Mouse (Mus musculus) urinary bladder, postnatal 36 days (tissue): Measurements from ENCODE around the gene Clasp2.
"Not testable (repeated sequence)": the region's sequence is repeated elsewhere in the genome, so short reads cannot be mapped to it uniquely, and the experiment has no call there.

Experiments
- DNase-seq, 2 experiments: peaks; one replicate each; pipeline ENCODE4 v3.0.0; 2022; ENCODE audit warnings: low spot score in 2 of 2, mixed read lengths in 1 of 2

The Clasp2 gene

GRCm38 (mm10) chr9:113815836-113816235 lies 74.6 kb downstream of the Clasp2 start:
- DNase-seq, result no peak

- DNase-seq, result no peak
Measured at GRCm38 (mm10) chr9:113822150-113822549, 80.9 kb downstream of the Clasp2 start.

DNA sequence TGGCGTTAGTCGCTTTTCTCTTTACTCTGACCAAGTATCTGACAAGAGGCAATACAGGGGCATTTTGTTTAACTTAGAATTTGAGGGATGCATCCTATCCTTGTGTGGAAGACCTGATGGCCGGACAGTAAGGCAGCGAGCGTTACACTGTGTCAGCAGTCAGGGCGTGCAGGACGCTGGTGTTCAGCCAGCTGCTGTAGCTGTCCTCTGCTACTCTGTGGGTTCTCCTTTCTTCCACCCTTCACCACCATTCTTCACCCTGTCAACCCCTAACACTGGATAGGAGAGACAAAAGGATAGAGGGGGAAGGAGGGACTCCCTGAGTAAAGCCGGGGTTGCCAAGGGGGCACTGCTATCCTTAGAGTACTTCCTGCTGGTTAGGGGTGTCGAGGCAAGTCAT lies 87.4 kb downstream of the Clasp2 start:
- DNase-seq, result no peak

- DNase-seq, result no peak
Measured at GRCm38 (mm10) chr9:113830219-113830618, 88.9 kb downstream of the Clasp2 start.

- DNase-seq, result no peak
Measured at GRCm38 (mm10) chr9:113833481-113833880, 92.2 kb downstream of the Clasp2 start.

GRCm38 (mm10) chr9:113837001-113837400 lies 95.7 kb downstream of the Clasp2 start:
- DNase-seq, result no peak

DNA sequence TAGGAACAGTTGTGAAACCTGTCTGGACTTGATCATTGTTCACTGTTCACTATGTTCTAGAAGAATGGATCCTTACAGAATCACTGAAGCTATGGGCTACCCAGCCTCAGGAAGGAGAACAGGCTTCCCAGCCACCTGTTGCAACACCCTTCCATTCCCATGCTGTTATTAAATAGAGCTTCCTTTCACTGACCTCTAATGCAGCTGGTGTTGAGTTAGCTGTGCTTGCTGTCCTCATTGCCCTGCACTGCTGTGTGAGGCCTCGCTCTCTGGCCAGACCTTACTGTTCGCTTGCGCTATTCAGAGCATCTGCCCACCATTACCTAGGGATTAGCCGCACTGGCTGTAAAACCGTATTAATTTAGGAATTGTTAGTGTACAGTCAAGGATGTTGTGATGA lies 96.2 kb downstream of the Clasp2 start:
- no peak for DNase-seq

GRCm38 (mm10) chr9:113844029-113844428 lies 102.8 kb downstream of the Clasp2 start:
- no peak for DNase-seq

- DNase-seq, result no peak
Measured at GRCm38 (mm10) chr9:113855441-113855840, 114.2 kb downstream of the Clasp2 start.

- no peak for DNase-seq
Measured at GRCm38 (mm10) chr9:113857281-113857928, 116.1 kb downstream of the Clasp2 start.

DNA sequence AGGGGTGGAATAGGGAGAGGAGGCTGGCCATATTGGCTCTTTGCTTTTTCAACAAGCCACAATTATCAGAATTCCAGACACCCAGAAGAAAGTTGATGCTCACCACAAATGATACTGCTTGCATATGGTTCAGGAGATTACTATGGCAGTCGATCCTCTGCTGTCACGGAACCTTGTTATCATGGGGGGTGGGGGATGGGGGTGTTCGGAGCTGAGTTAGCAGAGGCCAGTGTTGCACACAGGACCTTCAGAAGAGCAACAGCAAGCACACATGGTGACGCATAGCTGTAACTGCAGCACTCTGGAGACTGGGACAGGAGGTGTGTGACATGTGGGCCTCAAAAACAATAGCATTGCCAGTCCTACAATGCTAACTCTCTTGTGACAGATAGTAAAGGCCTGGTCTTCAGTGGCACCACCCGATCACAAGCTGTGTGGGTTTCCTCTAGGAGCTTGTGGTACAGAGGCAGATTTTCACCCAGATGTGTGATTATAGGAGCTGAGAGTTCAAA lies 116.7 kb downstream of the Clasp2 start:
- DNase-seq, result no peak

DNA sequence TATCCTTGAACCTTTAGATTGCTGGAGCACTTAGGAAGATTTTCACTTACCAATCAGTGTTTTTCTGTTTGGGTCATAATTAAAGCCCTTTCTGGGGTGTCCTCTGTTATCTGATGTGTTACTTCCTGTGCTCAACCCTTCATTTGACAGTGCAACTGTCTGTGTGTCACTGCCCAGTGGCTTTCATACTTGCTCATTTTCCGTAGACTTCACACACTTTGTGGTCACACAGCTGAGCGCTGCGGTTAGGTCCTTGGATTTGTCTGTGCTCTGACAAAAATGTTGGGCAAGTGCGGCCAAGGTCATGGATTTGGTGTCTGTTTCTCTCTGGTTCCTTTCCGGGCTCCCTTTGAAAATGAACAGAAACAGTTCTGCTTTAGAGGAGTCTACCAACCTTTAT lies 118.1 kb downstream of the Clasp2 start:
- no peak for DNase-seq

GRCm38 (mm10) chr9:113863370-113863999 lies 122.2 kb downstream of the Clasp2 start:
- no peak for DNase-seq

DNA sequence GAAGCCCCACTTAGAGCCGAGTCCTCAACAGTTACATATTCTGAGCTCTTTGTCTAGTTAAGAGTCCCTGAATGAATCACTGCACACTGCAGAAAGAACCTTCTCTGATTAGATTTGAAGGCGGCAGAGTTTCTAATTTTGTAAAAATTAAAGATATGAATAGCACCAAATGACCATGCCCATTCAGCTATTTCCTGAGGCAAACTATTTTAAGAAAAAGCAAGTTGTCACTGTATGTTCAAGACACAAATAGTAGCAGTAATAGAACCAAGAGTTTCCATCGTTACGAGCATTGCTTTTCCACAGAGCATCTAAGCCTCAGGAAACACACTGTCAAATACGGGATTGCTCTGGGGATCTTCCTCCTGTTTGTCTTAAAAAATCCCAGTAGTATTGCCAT lies 126.7 kb downstream of the Clasp2 start:
- DNase-seq, result no peak

GRCm38 (mm10) chr9:113894903-113895302 lies 153.6 kb downstream of the Clasp2 start:
- no peak for DNase-seq

DNA sequence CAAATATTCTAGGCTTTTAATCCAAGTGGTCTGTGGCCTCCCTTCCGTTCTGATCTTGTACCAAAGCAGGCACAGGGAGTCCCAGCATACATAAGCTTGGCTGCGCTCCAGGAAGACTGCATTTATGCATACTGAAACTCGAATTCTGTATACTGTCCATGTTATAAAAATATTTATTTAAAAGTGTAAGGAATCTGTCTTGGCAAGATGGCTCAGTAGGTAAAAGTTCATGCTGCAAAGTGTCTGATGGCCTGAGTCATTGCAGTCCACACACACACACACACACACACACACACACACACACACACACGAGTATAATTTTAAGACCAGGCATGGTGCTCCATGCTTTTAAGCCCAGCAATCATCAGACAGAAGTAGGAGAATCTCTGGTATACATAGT lies 161.9 kb downstream of the Clasp2 start:
- DNase-seq, result no peak

DNA sequence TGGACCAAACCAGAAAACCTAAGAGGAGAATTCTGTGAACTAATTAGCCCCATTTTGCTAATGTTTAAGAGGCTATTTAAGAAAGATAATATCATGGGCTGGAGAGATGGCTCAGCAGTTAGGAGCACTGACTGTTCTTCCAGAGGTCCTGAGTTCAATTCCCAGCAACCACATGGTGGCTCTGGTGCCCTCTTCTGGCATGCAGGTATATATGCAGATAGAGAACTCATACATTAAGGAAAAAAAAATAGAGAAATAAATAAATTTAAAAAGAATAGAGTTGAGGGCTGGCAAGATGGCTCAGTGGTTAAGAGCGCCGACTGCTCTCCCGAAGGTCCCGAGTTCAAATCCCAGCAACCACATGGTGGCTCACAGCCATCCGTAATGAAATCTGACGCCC lies 163.0 kb downstream of the Clasp2 start:
- DNase-seq, result not testable (repeated sequence)

DNA sequence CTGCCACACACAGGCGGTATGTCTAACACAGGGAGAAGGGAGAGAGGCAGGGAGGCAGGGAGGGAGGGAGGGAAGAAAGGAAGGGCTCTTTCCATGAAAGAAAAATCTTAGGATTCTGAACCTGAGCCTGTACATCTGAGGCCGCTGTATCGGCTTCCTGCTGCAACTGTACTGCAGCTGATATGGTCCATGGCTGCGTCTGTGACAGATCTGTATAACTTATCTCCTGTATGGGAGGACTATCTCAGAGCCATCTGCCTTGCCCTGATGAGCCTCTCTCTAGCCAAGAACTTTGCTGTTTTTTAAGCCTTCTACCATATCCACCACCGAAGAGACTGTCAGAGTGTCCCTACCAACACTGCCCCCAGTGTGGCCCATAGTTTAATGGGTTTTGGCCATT lies 174.5 kb downstream of the Clasp2 start:
- DNase-seq, result no peak

GRCm38 (mm10) chr9:113922677-113923076 lies 181.4 kb downstream of the Clasp2 start:
- DNase-seq, result no peak

GRCm38 (mm10) chr9:113924883-113925282 lies 183.6 kb downstream of the Clasp2 start:
- no peak for DNase-seq

DNA sequence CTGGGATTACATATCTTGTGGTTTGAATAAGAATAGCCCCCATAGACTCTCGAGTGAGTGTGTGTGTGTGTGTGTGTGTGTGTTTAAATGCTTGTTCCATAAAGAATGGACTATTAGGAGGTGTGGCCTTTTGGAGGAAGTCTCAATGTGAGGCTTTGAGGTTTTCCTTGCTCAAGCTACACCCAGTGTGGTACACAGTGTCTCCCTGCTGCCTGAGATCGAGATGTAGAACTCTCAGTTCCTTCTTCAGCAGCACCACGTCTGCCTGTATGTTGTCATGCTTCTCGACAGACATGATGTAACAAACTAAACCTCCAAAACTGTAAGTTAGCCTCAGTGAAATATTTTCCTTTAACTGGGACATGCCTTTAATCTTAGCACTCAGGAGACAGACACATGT lies 187.3 kb downstream of the Clasp2 start:
- DNase-seq, result no peak

DNA sequence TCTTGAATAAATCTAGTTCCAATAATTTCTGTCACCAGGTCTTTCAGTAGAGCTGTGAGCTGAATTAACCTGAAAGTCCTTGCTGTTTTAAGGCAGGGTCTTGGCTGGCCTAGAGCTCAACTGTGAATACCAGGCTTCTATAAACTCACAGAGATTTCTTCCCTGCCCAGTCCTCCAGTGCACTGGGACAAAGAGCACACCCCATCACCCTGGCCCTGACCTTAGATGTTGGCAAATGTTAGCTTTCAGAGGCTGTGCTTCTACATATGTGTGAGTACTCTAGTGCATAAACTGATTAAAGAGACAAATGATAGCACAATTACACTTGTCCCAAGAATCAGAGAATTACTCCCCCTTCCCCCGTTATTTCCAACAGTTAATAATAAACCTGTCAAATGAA lies 188.4 kb downstream of the Clasp2 start:
- DNase-seq, result no peak

- peak; percentile 90 to 95 for DNase-seq
Measured at GRCm38 (mm10) chr9:113930534-113931374, 189.5 kb downstream of the Clasp2 start, which contains the start of gene Ubp1. Gene Ubp1 (plus strand): TSS chr9:113930934.
